Mouse (Mus musculus) MEL-GATA-1-ER (cell line): ENCODE measurements around the gene Fgfr4.

ENCODE experiments used
- DNase-seq: peaks from one replicate; pipeline ENCODE4 v3.0.0-alpha.2; 2012; ENCODE audit warnings: low read depth; ENCODE audit errors: extremely low read depth

The Fgfr4 gene

GRCm38 (mm10) chr13:55209649-55210192 is 57.3 kb downstream of the Fgfr4 start, which contains the start of gene Nsd1:
TSS of gene Nsd1 (plus strand) at chr13:55209782.
- no peak for DNase-seq

GRCm38 (mm10) chr13:55210193-55210970 is 57.9 kb downstream of the Fgfr4 start:
- no peak for DNase-seq

GRCm38 (mm10) chr13:55210971-55211220 is 58.5 kb downstream of the Fgfr4 start:
- no peak for DNase-seq

GRCm38 (mm10) chr13:55211221-55212010 is 59.0 kb downstream of the Fgfr4 start:
- DNase-seq: peak; percentile 30

- no peak for DNase-seq
Observed at GRCm38 (mm10) chr13:55212011-55212360, 59.5 kb downstream of the Fgfr4 start.

- peak; percentile 42 for DNase-seq
Observed at GRCm38 (mm10) chr13:55212361-55213137, 60.1 kb downstream of the Fgfr4 start.

GRCm38 (mm10) chr13:55213138-55213806 is 60.8 kb downstream of the Fgfr4 start:
- no peak for DNase-seq
